Mouse (Mus musculus) lung, adult 2 months (tissue): ENCODE data around the gene Pex10. TPM values are rescaled to one million over a fixed set of nuclear protein-coding genes. Genes with fewer than 3 reads are reported as not detected.
A peak's percentile ranks its signal among the peaks of the same experiment; 100 is the strongest.

Experiments
- DNase-seq: peaks from one replicate; pipeline ENCODE4 v3.0.0; 2022
- H3K4me1 ChIP-seq: fragments of 200-500 bp; 2 replicates; pipeline ENCODE4 v1.6.1; 2011; ENCODE audit warnings: low read length; ENCODE audit not compliant: control insufficient read depth, insufficient read depth
- H3K4me3 ChIP-seq: fragments of 200-500 bp; replicated peaks from 2 replicates; pipeline ENCODE3; 2011; ENCODE audit warnings: low read depth, mild to moderate bottlenecking, control low read depth, low read length; ENCODE audit errors: extremely low read depth
- CTCF ChIP-seq: fragments of 200-500 bp; IDR thresholded peaks from 2 replicates; pipeline ENCODE4 v1.5.1; 2011; ENCODE audit warnings: mild to moderate bottlenecking, low read length, control low read depth; ENCODE audit not compliant: insufficient read depth
- POLR2A ChIP-seq: fragments of 200-500 bp; IDR thresholded peaks from 2 replicates; pipeline ENCODE4 v1.6.1; 2011; ENCODE audit warnings: low read depth, mild to moderate bottlenecking, control low read depth, low read length, borderline replicate concordance; ENCODE audit errors: extremely low read depth
- WGBS: fragments of 180-500 bp; shearing (Covaris S2); methylation state at CpG from one replicate; pipeline ENCODE4 v1.1.7; 2018; 5-methylcytosine and 5-hydroxymethylcytosine counted together
- polyA plus RNA-seq: library from polyadenylated mRNA; depleted of rRNA; stranded (reverse); fragments of >200 nt; gene quantifications from 2 replicates; pipeline ENCODE4 v1.2.3, GENCODE M21; 2012

The Pex10 gene
- polyA plus RNA-seq, 1 experiment, result 20.8 TPM

- Histone ChIP-seq H3K4me3 (no peak overlapping the region), H3K4me1 (peaks cover 4% of the 10 kb centered on the region; the same call in 1 of the 2 replicates)
- 85% methylated on average over 5 of the region's 5 CpGs for WGBS
- DNase-seq, result no peak
- TF ChIP-seq POLR2A (no peak), CTCF (no peak)
Measured at GRCm38 (mm10) chr4:155089241-155089640, 22.4 kb downstream of the Pex10 start.

DNA sequence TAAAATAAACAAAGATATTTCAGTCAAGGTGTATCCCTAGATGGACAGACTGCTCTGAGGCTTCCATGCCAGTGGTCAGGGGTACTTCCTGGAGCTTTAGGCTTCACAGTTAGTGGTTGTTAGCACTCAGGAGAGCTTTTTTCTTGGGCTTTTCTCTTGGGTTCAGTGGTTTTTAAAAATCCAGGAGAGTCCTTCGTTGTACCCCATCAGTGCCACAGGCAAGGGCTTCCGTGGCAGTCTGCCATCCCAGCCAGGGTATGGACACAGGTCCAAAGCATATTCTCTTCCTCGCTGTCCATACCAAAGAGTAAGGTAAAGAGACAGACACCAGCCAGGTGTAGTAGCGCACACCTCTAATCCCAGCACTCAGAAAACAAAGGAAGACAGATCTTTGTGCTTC is 23.3 kb downstream of the Pex10 start:
- H3K4me1 ChIP-seq, result peaks cover 4% of the 10 kb centered on the region; the same call in 1 of the 2 replicates
- no peak overlapping the region for H3K4me3 ChIP-seq
- whole genome bisulfite sequencing, result 94% methylated on average over 4 of the region's 4 CpGs
- TF ChIP-seq POLR2A (no peak), CTCF (no peak)
- no peak for DNase-seq

- no peak overlapping the region for H3K4me3 ChIP-seq
- no peak for DNase-seq
- 87% methylated on average over 13 of the region's 13 CpGs for WGBS
- H3K4me1 ChIP-seq, result peaks cover 3% of the 10 kb centered on the region; the same call in 1 of the 2 replicates
- TF ChIP-seq CTCF, result no peak
- no peak for TF ChIP-seq POLR2A
Measured at GRCm38 (mm10) chr4:155090688-155091449, 24.1 kb downstream of the Pex10 start.

- Histone ChIP-seq H3K4me3 (no peak overlapping the region), H3K4me1 (no peaks in the 10 kb centered on the region)
- no peak for DNase-seq
- no peak for TF ChIP-seq CTCF
- no peak for TF ChIP-seq POLR2A
- WGBS, result 89% methylated on average over 19 of the region's 19 CpGs
Measured at GRCm38 (mm10) chr4:155092718-155093430, 26.1 kb downstream of the Pex10 start.

DNA sequence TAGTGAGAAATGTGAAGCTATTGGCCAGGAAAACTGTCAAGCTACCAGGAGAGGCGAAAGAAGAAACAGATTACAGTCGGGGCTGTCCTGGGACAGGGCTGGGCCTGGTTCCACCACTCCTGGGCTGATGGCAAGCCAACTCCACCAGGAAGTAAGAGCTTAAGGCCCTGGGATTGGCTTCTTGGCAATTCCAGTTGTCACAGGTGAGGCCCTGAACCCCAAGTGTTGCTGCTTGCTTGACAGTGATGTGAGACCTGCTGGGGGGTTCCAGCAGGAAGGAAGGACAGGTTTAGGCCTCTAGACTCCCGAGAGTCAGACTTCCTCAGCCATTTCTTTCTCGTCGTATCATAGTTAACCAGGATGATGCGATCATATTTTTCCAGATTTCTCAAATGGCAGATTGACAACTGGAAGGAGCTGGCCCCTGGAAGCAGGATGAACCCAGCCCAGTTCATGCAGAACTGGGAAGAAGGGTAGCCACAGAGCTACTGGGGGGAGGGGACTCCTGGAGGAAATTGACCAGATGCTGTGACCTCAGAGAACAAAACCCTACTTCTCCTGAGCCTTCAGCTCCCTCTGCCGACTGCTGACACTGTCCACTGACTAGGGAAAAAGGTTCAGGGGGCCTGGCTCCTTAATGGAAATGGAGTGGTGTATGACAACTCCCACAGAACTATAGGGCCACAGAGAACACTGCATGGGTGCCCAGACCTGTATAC is 26.8 kb downstream of the Pex10 start:
- no peak for DNase-seq
- TF ChIP-seq POLR2A (no peak), CTCF (no peak)
- no peaks in the 10 kb centered on the region for H3K4me1 ChIP-seq
- no peak overlapping the region for H3K4me3 ChIP-seq
- 80% methylated on average over 7 of the region's 7 CpGs for WGBS

- Histone ChIP-seq H3K4me3 (no peak overlapping the region), H3K4me1 (no peaks in the 10 kb centered on the region)
- TF ChIP-seq CTCF (peak; percentile 61), POLR2A (no peak)
- DNase-seq, result peak; percentile 53
- whole genome bisulfite sequencing, result 64% methylated on average over 3 of the region's 3 CpGs
Measured at GRCm38 (mm10) chr4:155094565-155094964, 27.7 kb downstream of the Pex10 start.

DNA sequence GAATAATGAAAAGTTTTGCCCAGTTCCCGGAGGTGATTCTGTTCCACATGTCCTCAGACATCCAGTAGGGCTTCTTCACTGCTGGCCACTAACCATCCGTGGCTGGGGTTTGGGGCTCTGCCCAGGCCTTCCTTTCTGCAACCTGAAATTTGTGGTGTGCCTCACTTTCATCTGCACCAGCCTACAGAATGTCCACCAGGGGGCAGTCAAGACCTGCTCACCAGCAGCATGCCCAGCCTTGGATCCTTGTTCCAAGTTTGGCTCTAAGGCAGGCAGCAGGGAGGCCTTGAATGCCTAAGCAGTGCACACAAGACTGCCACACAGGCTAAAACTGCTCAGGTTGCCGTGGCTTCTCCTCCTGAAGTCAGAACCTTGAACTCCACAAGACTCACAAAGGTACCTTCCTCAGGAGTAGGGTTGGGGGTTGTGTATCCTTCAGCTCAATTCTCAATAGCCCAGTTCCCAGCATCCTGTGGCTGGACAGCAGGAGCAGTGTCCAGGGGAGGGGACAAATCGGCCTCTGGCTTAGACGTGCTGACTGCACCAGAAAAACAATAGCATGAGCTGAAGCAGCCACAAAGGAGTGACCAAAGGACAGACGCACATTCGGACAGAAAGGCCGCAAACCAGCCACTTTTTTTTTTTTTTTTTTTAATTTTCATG is 28.6 kb downstream of the Pex10 start:
- DNase-seq, result peak; percentile 74
- 41% methylated on average over 8 of the region's 8 CpGs for WGBS
- Histone ChIP-seq H3K4me1 (no peaks in the 10 kb centered on the region), H3K4me3 (no peak overlapping the region)
- TF ChIP-seq CTCF, result peak; percentile 97
- peak; percentile 21; the same call in 1 of the 2 replicates for TF ChIP-seq POLR2A

- H3K4me1 ChIP-seq, result no peaks in the 10 kb centered on the region
- WGBS, result 93% methylated on average over 8 of the region's 8 CpGs
- no peak for TF ChIP-seq POLR2A
- no peak for TF ChIP-seq CTCF
- H3K4me3 ChIP-seq, result no peak overlapping the region
- no peak for DNase-seq
Measured at GRCm38 (mm10) chr4:155095967-155096366, 29.2 kb downstream of the Pex10 start.

GRCm38 (mm10) chr4:155097452-155097851 is 30.6 kb downstream of the Pex10 start:
- H3K4me3 ChIP-seq, result no peak overlapping the region
- WGBS, result 85% methylated on average over 6 of the region's 6 CpGs
- no peaks in the 10 kb centered on the region for H3K4me1 ChIP-seq
- DNase-seq, result no peak
- no peak for TF ChIP-seq POLR2A
- no peak for TF ChIP-seq CTCF
